Mouse (Mus musculus) MEL (cell line): Measurements from ENCODE around the gene Sh3glb2. TPM values are rescaled to one million over a fixed set of nuclear protein-coding genes. Genes with fewer than 3 reads are reported as not detected.

Experiments used
- DNase-seq: peaks from one replicate; pipeline ENCODE4 v3.0.0; 2011; ENCODE audit warnings: low read depth, low spot score
- H3K27ac ChIP-seq: 2 replicates; pipeline ENCODE4 v1.5.1; 2012; ENCODE audit warnings: low read depth, mild to moderate bottlenecking, control low read depth, low read length, moderate library complexity; ENCODE audit not compliant: control insufficient read depth
- H3K27me3 ChIP-seq, 2 experiments: fragments of 150-350 bp in 1 of 2; sonication (generic) in 1 of 2; 2 replicates each; pipeline ENCODE4 v1.6.1; 2012; ENCODE audit warnings: low read length in 2 of 2, mild to moderate bottlenecking in 2 of 2, improper control_type of control experiment in 1 of 2, moderate library complexity in 1 of 2; ENCODE audit not compliant: insufficient read depth in 2 of 2, control insufficient read depth in 1 of 2
- H3K36me3 ChIP-seq, 2 experiments: 2 replicates each; pipeline ENCODE4 v1.6.1; 2012 to 2014; ENCODE audit warnings: low read length in 2 of 2, improper control_type of control experiment in 1 of 2, inconsistent platforms in 1 of 2, mild to moderate bottlenecking in 1 of 2; ENCODE audit not compliant: insufficient read depth in 2 of 2, control insufficient read depth in 1 of 2
- H3K4me1 ChIP-seq, 2 experiments: fragments of 150-350 bp in 1 of 2; sonication (generic) in 1 of 2; 2 replicates each; pipeline ENCODE4 v1.6.1; 2012; ENCODE audit warnings: low read length in 2 of 2, improper control_type of control experiment in 1 of 2, mild to moderate bottlenecking in 1 of 2; ENCODE audit not compliant: insufficient read depth in 2 of 2, control insufficient read depth in 1 of 2
- H3K4me3 ChIP-seq, 2 experiments: fragments of 150-350 bp in 1 of 2; sonication (generic) in 1 of 2; 2 replicates each; pipeline ENCODE4 v1.5.1; 2012; ENCODE audit warnings: low read depth in 2 of 2, low read length in 2 of 2, mild to moderate bottlenecking in 2 of 2, moderate library complexity in 2 of 2, control low read depth in 1 of 2, improper control_type of control experiment in 1 of 2; ENCODE audit not compliant: control insufficient read depth in 1 of 2, insufficient read depth in 1 of 2
- H3K79me2 ChIP-seq: 2 replicates; pipeline ENCODE4 v1.6.1; 2012; ENCODE audit warnings: mild to moderate bottlenecking, low read length, moderate library complexity; ENCODE audit not compliant: control insufficient read depth, poor library complexity, insufficient read depth
- H3K9ac ChIP-seq: 2 replicates; pipeline ENCODE4 v1.6.1; 2012; ENCODE audit warnings: low read depth, mild to moderate bottlenecking, control low read depth, low read length, moderate library complexity; ENCODE audit not compliant: control insufficient read depth, poor library complexity, severe bottlenecking
- H3K9me3 ChIP-seq: fragments of 150-350 bp; sonication (generic); replicated peaks from 2 replicates; pipeline ENCODE4 v1.6.1; 2012; ENCODE audit warnings: mild to moderate bottlenecking, low read length, improper control_type of control experiment, moderate library complexity; ENCODE audit not compliant: insufficient read depth
- CHD1 ChIP-seq: IDR thresholded peaks from 2 replicates; pipeline ENCODE4 v1.6.1; 2012; ENCODE audit warnings: low read depth, mild to moderate bottlenecking, inconsistent platforms, low read length, improper control_type of control experiment
- HCFC1 ChIP-seq: IDR thresholded peaks from 2 replicates; pipeline ENCODE4 v1.6.1; 2012; ENCODE audit warnings: low read depth, mild to moderate bottlenecking, inconsistent platforms, low read length, improper control_type of control experiment, moderate library complexity
- JUND ChIP-seq: IDR thresholded peaks from 2 replicates; pipeline ENCODE4 v1.6.1; 2011; ENCODE audit warnings: low read depth, mild to moderate bottlenecking, improper control_type of control experiment, low read length
- KAT2A ChIP-seq: conservative IDR thresholded peaks from 2 replicates; pipeline ENCODE4 v1.6.1; 2012; ENCODE audit warnings: low read depth, low read length, improper control_type of control experiment, inconsistent platforms
- MAFK ChIP-seq: IDR thresholded peaks from 2 replicates; pipeline ENCODE4 v1.6.1; 2011; ENCODE audit warnings: low read depth, mild to moderate bottlenecking, low read length, improper control_type of control experiment, borderline replicate concordance
- MAX ChIP-seq: IDR thresholded peaks from 2 replicates; pipeline ENCODE4 v1.6.1; 2011; ENCODE audit warnings: low read length, improper control_type of control experiment
- MAZ ChIP-seq: IDR thresholded peaks from 2 replicates; pipeline ENCODE4 v1.6.1; 2012; ENCODE audit warnings: low read depth, mild to moderate bottlenecking, inconsistent platforms, low read length, improper control_type of control experiment
- MEF2A ChIP-seq: IDR thresholded peaks from 2 replicates; pipeline ENCODE4 v1.6.1; 2014; ENCODE audit warnings: low read depth, mild to moderate bottlenecking, inconsistent platforms, low read length, improper control_type of control experiment; ENCODE audit not compliant: poor library complexity, insufficient replicate concordance, severe bottlenecking; ENCODE audit errors: extremely low read depth
- MXI1 ChIP-seq: IDR thresholded peaks from 2 replicates; pipeline ENCODE4 v1.6.1; 2011; ENCODE audit warnings: mild to moderate bottlenecking, low read depth, low read length, improper control_type of control experiment
- MYB ChIP-seq: IDR thresholded peaks from 2 replicates; pipeline ENCODE4 v1.6.1; 2011; ENCODE audit warnings: mild to moderate bottlenecking, low read depth, low read length, improper control_type of control experiment
- NELFE ChIP-seq: IDR thresholded peaks from 2 replicates; pipeline ENCODE4 v1.6.1; 2011; ENCODE audit warnings: low read depth, low read length, improper control_type of control experiment
- NRF1 ChIP-seq: IDR thresholded peaks from 2 replicates; pipeline ENCODE4 v1.6.1; 2014; ENCODE audit warnings: low read depth, mild to moderate bottlenecking, inconsistent platforms, low read length, improper control_type of control experiment, moderate library complexity; ENCODE audit not compliant: poor library complexity, insufficient read depth, severe bottlenecking
- POLR2AphosphoS2 ChIP-seq: IDR thresholded peaks from 2 replicates; pipeline ENCODE4 v1.6.1; 2011; ENCODE audit warnings: low read length, improper control_type of control experiment
- RCOR1 ChIP-seq: IDR thresholded peaks from 2 replicates; pipeline ENCODE4 v1.6.1; 2012; ENCODE audit warnings: low read depth, mild to moderate bottlenecking, inconsistent platforms, low read length, improper control_type of control experiment
- SIN3A ChIP-seq: IDR thresholded peaks from 2 replicates; pipeline ENCODE4 v1.6.1; 2012; ENCODE audit warnings: low read length, improper control_type of control experiment, inconsistent platforms
- SMC3 ChIP-seq: IDR thresholded peaks from 2 replicates; pipeline ENCODE4 v1.6.1; 2011; ENCODE audit warnings: low read depth, low read length, improper control_type of control experiment
- TBP ChIP-seq: IDR thresholded peaks from 2 replicates; pipeline ENCODE4 v1.8.0; 2011; ENCODE audit warnings: low read depth, low read length, improper control_type of control experiment
- TCF12 ChIP-seq: IDR thresholded peaks from 2 replicates; pipeline ENCODE4 v1.6.1; 2014; ENCODE audit warnings: low read depth, mild to moderate bottlenecking, inconsistent platforms, low read length, improper control_type of control experiment, moderate library complexity
- USF2 ChIP-seq, 2 experiments: IDR thresholded peaks; 2 replicates each; pipeline ENCODE4 v1.6.1; 2011 to 2012; ENCODE audit warnings: improper control_type of control experiment in 2 of 2, low read length in 2 of 2, borderline replicate concordance in 1 of 2, inconsistent platforms in 1 of 2, low read depth in 1 of 2, mild to moderate bottlenecking in 1 of 2; ENCODE audit not compliant: insufficient read depth in 1 of 2
- ZKSCAN1 ChIP-seq: IDR thresholded peaks from 2 replicates; pipeline ENCODE4 v1.6.1; 2012; ENCODE audit warnings: low read depth, mild to moderate bottlenecking, inconsistent platforms, low read length, improper control_type of control experiment, moderate library complexity
- polyA plus RNA-seq, 2 experiments: library from polyadenylated mRNA; stranded (reverse) in 1 of 2; unstranded in 1 of 2; fragments of >175 nt in 1 of 2; fragments of >200 nt in 1 of 2; gene quantifications; 2 replicates each; pipeline versions ENCODE4 v1.2.1 to v1.2.4; 2012; ENCODE audit warnings: low replicate concordance in 2 of 2, low read depth in 1 of 2; ENCODE audit not compliant: insufficient read length in 2 of 2, insufficient read depth in 1 of 2, missing spikeins in 1 of 2
- total RNA-seq: library from RNA; depleted of rRNA; stranded (reverse); fragments of 300-350 nt; gene quantifications from 2 replicates; pipeline ENCODE4 v1.2.3, GENCODE M21; 2012

Gene Sh3glb2
- total and polyA plus RNA-seq, 3 experiments, result 48.0 to 60.1 TPM; not detected in 1

DNA sequence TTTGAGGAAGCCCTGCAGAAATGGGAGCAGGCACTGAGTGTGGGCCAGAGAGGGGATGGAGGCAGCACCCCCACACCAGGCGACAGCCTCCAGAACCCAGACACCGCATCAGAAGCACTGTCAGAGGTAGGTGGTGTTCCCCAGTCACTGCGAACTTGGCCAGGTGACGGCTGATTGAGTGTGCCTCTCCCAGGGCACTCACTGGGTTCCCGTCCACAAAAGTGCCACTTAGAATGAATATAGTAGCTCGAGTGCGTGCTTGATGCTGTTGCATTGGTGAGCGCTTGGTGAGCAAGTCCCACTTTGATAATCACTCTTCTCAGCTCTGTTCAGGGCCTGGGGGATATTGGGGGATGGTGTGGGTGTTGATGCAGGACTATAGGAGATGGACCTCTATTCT, 12.4 kb upstream of the Sh3glb2 start:
- Histone ChIP-seq H3K9me3 (no peaks in the 10 kb centered on the region), H3K4me1 (no peaks in the 10 kb centered on the region), H3K27me3 (no peaks in the 10 kb centered on the region), H3K36me3 (no peaks in the 10 kb centered on the region; a peak in 1 of 4 replicates), H3K79me2 (no peaks in the 10 kb centered on the region), H3K4me3 (no peak overlapping the region), H3K27ac (no peak overlapping the region), H3K9ac (no peak overlapping the region)
- TF ChIP-seq SMC3, result no peak
- TF ChIP-seq MAZ, result no peak
- TF ChIP-seq SIN3A, result no peak
- TF ChIP-seq CHD1, result no peak
- TF ChIP-seq MAFK, result no peak
- TF ChIP-seq POLR2AphosphoS2, result no peak
- TF ChIP-seq NELFE, result no peak
- no peak for TF ChIP-seq TCF12
- TF ChIP-seq USF2 (IDR thresholded peaks at IDR 0.05; ENCODE audit: borderline replicate concordance in 1 of 2, insufficient read depth in 1 of 2, low read depth in 1 of 2, low read length in 2 of 2), result no peak
- DNase-seq, result no peak

DNA sequence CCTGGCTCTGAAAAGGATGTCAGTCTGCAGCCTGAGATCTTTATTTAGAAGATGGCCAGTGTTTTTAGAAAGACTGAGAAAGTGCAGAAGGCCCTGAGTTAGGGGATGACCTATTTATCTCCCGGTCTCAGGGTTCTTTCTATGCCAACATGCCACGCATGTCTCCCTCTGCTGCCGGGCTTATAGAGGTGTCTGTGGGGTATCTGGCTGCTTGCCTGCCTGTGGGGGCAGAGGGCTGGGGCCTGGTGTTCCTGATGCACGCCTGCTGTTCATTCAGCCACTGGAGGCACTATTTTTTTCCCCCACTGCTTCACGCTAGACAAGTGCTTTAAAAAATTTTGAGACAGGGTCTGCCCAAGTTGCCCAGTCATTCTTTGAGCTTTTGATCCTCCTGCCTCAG, 7.1 kb upstream of the Sh3glb2 start:
- 0 out of 4 replicates have a peak, but pooled peaks cover 0 to 2% of the 10 kb centered on the region in 2 experiments for H3K4me1 ChIP-seq
- DNase-seq, result no peak
- H3K36me3 ChIP-seq, result no peaks in the 10 kb centered on the region; a peak in 2 of 4 replicates
- peaks cover 15% of the 10 kb centered on the region for H3K79me2 ChIP-seq
- TF ChIP-seq KAT2A (no peak), TBP (no peak), ZKSCAN1 (no peak), HCFC1 (no peak), SMC3 (no peak), MAX (no peak), MXI1 (no peak), MYB (no peak), TCF12 (no peak), MEF2A (no peak), JUND (no peak), NRF1 (no peak), MAFK (no peak), RCOR1 (no peak)
- no peaks in the 10 kb centered on the region for H3K9me3 ChIP-seq
- no peak overlapping the region for H3K27ac ChIP-seq
- H3K27me3 ChIP-seq, result no peaks in the 10 kb centered on the region
- no peak overlapping the region for H3K9ac ChIP-seq
- no peak overlapping the region for H3K4me3 ChIP-seq
